Mouse (Mus musculus): ENCODE results near the gene Coasy.

Coasy gene

DNA sequence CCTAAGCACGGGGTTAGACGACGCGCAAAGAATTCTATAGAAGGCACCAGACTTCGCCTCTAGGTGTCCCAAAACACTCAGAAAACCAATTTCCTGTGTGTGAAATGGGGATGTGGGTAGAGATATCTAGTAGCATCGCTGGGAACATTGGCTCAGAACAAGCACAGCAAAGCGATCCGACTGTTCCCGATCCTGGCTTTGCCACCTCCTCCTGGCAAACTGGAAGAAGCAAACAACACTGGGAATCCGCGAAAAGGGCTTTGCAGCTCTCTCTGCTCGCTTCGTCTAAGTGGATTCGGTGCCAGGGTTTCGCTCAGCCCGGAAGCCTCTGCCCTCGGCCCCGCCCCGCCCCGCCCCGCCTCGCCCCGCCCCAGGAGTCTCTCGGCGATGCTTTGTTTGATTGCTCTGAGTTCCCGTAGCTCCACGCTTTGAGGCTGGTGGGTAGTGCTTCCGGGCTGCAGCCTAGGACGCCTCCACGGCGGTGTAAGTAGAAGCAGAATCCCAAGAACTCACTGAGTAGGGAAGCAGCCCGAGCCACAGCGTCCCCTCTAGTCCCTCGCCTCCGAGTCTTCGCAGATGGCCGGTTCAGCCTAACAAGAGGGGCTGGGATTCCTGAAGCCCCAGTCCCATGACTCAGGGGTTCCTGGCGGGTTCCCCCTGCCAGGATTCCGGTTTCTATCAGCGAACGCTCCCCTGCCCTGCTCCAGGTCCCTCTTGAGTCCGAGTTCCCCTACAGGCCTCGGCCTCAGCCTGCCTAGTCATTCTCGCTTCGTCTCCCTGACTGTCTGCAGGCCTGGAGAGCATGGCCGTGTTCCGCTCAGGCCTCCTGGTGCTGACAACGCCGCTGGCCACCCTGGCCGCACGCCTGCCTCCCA, at the start of gene Coasy:
Gene Coasy (plus strand): TSS at position 358 of the 875 bp plus-strand sequence.
- DNase-seq (ENCODE audit: low spot score in 2 of 2) = peak; percentile 81 to 83

GRCm38 (mm10) chr11:101033856-101034500, 48.4 kb upstream of the Coasy start:
- DNase-seq (ENCODE audit: low spot score in 2 of 2) = no peak

DNA sequence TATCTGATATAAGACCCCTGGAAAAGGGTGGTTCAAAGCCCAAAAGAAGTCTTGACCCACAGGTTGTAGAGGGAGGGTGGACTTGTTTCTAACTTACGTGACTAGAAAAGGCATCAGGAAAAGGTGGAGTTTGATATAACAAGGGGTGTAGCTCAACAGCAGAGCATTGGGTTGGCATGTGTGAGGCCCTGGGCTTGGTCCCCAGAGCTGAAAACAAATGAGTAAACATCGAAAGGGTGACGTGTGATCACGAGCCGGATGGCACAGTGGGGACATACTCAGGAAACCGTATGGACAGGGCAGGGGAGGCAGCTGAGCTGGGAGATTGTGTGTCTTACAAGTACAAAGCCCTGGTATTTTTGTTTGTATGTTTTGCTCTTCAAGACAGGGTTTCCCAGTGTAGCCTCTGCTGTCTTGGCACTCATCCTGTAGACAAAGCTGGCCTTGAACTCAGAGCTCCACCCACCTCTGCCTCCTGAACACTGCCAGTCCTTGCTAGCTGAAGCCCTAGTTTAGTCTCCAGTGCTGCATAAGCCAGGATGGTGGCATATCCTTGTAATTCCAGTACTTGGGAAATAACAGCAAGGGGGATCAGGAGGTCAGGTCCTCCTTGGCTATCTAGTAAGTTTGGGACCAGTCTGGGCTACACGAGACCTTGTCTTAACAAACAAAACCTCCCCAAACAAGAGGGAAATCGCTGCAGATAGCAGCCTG, 47.6 kb upstream of the Coasy start:
- no peak for DNase-seq (ENCODE audit: low spot score in 2 of 2)

DNA sequence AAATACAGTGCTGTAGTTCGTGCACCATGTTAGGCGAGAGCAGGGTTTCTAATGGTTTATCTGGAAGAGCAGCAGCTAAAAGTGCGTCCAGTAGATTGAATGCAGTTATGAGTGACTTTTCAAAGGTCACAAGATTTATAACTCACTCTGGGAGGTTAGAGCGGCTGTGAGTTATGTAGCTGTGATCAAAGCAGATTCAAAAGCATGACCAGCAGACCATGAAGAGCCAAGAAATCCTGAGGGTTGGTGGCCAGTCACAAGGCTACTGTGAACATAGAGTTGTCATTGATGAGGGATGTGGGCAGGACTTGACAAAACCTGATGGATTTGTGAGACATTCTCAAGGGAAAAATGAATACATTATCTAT, 47.1 kb upstream of the Coasy start:
- DNase-seq (ENCODE audit: low spot score in 2 of 2) = no peak

GRCm38 (mm10) chr11:101037795-101038194, 44.6 kb upstream of the Coasy start:
- DNase-seq (ENCODE audit: low spot score in 2 of 2) = no peak

DNA sequence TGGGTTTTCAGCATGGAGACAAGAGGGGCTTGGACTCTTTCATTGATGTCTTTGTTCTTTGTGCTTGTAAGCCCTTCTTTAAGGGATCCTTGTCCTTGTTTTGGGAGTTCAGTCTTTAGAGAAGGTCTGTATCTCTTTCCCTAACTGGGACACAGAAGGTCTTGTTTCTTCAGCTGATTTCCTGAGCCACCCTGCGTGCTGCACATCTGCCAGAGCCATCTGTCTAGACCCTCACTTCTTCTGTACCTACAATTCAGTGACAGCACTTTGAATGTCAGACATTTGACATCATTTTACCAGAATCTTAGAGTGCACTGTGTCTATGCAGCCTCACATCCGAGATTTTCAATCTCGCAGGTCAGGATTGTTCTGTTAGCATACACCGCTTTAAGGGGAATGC, 36.5 kb upstream of the Coasy start:
- no peak for DNase-seq (ENCODE audit: low spot score in 2 of 2)

- peak; percentile 46 to 50 for DNase-seq (ENCODE audit: low spot score in 2 of 2)
Observed at GRCm38 (mm10) chr11:101046440-101046839, 35.9 kb upstream of the Coasy start.

- DNase-seq (ENCODE audit: low spot score in 2 of 2) = no peak
Observed at GRCm38 (mm10) chr11:101047502-101047901, 34.9 kb upstream of the Coasy start.

DNA sequence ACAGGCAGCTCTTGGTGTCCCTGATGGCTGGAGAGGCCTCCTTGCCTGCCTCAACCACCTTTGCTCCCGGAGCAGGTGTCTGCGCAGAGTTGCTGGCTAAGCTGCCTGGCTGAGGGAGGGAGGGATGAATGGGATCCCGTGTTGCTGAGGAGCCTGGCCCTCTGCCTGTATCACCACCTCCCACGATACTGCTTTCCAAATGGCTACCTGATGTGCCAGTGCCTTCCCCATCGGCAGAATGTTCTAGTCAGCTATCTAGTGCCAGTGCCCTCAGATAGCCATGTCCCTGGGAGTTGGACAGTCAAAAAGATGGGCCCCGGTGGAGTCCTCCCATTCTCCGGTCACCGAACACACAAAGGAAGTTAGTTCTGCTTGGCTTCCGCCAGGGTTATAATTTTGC, 32.0 kb upstream of the Coasy start:
- DNase-seq (ENCODE audit: low spot score in 2 of 2) = no peak

DNA sequence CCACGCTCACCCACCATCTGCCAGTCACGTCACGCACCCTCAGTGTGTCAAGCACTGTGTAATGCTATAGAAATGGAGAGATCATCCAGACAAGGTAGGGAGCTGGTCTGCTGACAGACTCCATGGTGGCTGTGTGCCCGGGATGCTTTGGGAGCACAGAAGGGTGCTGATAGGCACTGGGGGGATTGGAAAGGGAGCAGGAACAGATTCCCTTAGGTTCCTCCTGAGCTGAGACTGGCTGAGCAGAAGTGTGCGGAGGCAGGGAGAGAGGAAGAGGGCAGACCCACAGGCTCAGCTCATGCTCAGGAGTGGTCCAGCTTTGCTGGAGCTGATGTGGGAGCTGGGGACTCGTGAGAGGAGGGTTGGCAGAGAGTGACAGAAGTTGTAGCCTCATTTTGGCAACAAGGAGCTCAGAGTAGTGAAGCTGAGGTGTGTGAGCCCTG, 31.3 kb upstream of the Coasy start:
- DNase-seq (ENCODE audit: low spot score in 2 of 2) = no peak

GRCm38 (mm10) chr11:101051617-101052016, 30.7 kb upstream of the Coasy start:
- DNase-seq (ENCODE audit: low spot score in 2 of 2) = no peak

DNA sequence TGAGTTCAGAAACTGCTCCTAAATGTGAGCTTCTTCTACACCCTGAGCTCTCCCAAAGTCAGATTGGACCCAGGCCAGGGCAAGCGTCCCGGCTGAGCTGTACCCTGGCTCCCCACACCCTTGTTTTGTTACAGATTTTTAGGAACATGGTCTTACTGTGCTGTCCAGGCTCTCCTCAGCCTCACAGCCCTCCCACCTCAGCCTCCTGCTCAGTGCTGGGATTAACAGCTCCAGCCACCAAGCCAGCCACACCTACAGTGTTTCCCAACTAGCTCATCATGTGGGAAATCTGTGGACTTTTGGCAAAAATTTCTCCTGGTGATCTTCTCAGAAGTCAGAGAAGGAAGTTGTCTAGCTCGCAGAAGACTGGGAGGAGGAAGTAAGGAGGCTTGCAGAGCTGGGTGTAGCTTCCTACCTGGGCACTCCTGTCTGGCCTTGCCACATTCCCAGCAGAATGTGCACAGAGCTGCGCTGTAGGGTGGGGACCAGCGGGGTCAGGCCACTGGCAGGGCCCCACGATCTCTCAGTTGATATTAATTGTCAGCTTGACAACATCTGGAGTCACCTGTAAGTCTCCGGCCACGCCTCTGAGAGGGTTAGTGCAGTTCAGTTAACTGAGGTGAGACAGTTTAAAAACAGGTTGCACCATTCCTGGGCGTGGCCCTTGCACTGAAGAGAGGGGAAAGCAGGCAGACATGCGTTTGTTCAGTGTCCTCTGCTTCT, 29.5 kb upstream of the Coasy start:
- DNase-seq (ENCODE audit: low spot score in 2 of 2) = no peak

DNA sequence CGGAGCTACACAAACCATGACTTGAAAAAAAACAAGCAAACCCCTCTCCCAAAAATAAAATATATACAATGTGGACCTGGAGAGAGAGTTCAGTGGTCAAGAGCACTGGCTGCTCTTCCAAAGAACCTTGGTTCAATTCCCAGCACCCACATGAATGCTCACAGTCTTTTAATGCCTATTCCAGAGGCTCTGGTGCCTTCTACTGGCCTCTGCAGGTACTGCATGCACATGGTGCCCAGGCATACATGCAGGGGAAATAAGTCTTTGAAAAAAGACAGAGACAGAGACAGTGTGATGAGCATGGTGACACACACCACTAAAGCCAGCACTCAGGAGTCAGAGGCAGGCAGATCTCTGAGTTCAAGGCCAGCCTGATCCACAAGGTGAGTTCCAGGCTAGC, 28.4 kb upstream of the Coasy start:
- no peak for DNase-seq (ENCODE audit: low spot score in 2 of 2)

- DNase-seq (ENCODE audit: low spot score in 2 of 2) = no peak
Observed at GRCm38 (mm10) chr11:101055418-101055817, 26.9 kb upstream of the Coasy start.

- no peak for DNase-seq (ENCODE audit: low spot score in 2 of 2)
Observed at GRCm38 (mm10) chr11:101056885-101057284, 25.5 kb upstream of the Coasy start.

DNA sequence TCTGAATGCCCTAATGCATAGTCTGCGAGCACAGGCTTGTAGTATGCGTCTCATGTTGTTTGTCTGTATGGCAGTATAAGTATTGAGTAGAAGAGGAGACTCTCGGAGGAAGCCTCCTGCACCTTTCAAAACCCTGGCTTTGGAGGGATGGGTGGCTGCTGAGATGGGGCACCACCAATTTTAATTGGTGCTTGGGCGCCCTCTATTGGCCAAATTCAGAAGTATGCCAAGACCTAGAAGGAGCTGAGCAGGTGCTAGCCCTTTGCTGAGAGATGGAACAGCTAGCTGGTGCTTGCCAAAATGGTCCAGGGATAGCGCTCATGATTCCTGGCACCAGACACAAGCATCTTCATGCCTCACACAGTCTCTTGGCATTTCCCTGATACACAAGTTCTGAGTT, 24.5 kb upstream of the Coasy start:
- peak; percentile 78 to 84 for DNase-seq (ENCODE audit: low spot score in 2 of 2)

DNA sequence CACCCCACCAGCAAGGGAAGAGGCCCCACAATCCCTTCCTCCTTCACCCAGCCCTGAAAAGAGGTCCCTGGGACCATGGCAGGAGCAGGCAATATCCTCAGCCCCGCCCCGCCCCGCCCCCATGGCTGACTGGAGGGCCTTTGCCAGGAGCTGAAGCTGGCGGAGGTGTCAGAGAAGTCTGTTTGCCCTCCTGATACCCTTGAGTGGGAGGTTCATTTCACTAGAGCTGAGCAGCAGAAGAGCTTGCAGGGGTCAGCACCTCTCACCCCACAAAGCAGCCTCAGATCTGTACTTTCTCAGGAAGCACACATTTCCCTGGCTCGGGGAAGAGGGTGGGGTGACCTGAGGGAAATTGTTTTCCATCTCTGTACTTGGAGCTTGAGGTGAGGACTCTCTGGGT, 23.6 kb upstream of the Coasy start:
- no peak for DNase-seq (ENCODE audit: low spot score in 2 of 2)

DNA sequence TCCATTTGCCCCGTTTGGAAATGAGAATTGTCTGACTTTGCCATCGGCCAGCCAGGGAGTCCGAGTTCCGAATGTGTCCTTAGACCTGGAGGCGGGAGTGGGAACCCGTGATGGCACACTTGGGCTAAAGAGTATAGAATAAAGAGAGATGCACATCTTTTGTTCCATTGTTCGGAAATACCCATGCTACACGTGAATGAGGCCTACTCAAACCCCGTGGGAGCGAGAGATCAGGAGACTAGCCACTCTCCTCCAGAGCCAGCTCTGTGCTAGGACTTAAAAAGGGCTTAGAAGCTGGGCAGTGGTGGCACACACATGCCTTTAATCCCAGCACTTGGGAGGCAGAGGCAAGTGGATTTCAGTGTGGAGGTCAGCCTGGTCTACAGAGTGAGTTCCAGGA, 22.9 kb upstream of the Coasy start:
- no peak for DNase-seq (ENCODE audit: low spot score in 2 of 2)

DNA sequence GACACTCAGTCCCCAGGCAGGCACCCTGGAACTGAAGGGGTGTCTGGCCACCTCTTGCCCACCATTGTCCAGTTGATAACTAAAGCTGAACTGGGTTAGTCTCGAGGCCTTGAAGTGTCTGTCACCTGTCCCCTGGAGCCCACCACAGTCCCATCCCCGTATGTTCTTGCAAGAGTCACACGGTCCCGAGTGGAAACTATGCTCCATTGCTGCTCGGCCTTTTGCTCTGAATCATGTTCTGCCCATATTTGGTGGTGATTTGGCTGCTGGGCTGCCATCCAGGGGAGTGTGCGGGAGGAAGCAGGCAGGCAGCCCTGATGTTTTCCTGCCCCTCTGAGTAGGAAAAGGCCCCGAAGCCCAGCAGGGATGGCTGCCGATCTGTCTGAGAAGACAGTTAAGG, 22.2 kb upstream of the Coasy start:
- DNase-seq (ENCODE audit: low spot score in 2 of 2) = no peak

DNA sequence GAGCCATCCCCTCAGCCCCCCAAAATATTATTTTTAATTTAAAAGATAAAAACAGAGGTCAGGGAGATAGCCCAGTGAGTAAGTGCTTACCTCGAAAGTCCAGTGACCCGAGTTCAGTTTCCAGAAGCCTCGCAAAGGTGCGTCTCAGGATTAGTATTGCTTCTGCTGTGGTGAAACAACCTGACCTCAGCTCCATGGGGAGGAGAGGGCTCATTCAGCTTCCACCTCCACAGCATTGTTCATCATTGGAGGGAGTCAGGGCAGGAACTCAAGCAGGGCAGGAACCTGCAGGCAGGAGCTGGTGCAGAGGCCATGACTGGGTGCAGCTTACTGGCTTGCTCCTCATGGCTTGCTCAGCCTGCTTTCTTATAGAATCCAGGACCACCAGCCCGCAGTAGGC, 21.3 kb upstream of the Coasy start:
- no peak for DNase-seq (ENCODE audit: low spot score in 2 of 2)

DNA sequence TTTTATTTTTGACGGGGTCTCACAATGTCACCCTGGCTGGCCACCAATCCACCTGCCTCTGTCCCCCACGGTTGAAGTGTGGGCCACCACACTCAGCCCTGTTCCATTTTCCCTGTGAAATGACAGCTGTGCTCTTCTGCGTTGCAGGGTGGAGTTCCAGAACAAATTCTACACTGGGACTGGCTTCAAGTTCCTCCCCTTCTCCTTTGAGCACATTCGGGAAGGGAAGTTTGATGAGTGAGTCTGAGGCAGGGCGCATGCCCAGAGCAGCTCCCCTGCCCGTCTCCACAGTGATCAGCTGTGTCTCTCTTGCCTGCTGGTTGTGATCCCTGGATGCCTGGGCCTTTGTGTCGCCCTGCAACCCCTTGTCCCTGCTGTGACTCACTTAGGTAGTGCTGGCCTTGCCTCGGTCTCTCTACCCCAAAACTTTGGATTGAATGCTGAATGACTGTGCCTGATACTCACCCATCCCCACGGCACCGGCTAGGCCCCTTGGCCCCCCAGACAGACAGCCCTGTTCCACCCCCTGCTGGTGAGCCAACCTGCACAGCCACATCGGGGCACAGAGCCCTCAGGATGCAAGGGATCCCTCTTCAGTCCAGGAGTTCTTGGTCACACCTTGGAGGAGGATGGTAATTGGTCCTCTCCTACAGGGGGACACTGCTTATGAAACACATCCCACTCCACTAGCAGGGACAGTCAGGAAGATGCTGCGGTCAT, 20.0 kb upstream of the Coasy start:
- no peak for DNase-seq (ENCODE audit: low spot score in 2 of 2)
